Mouse (Mus musculus) gonadal fat pad, adult 2 months (tissue): Measurements from ENCODE around the gene Scly. TPM values are rescaled to one million over a fixed set of nuclear protein-coding genes. Genes with fewer than 3 reads are reported as not detected.

Experiments used
- DNase-seq: peaks from one replicate; pipeline ENCODE4 v3.0.0-alpha.2; 2012; ENCODE audit warnings: low read depth
- polyA plus RNA-seq: library from polyadenylated mRNA; depleted of rRNA; stranded (reverse); fragments of >200 nt; gene quantifications from 2 replicates; pipeline ENCODE4 v1.2.3, GENCODE M21; 2012

Gene Scly
- polyA plus RNA-seq, 1 experiment = 14.9 TPM

DNA sequence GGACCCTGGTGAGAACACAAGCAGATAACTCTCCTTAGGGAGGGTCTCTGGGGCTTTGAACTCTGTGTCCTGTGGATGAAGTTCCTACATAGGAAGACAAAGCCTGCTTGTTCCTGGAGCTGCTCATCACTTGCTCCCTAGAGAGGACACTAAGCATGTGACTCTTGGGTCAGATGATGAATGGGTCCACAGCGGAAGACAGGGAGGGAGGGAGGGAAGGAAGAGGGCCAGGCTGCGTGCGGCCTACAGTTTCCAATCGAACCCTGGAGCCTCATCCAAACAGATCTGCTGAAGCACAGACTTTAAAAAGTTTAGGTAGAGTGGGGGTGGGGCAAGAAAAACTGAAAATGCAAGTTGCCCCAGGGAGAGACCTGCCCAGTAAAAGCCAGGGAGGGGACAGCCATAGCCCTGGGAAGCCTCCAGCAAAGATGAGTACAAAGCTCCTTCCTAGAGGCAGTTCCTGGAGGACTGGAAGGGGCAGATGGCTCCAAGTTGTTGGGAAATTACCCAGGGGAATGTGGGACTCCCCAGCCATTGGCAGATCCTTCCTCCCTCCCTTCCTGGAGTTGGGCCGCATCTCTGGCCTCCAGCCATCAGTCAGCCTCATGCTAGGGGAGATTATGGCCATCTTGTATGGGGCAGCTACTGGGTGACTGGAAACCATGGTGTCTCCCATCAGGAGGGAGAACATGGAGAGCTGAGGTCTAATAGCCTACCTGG, 1.7 kb downstream of the Scly start:
- DNase-seq = no peak

DNA sequence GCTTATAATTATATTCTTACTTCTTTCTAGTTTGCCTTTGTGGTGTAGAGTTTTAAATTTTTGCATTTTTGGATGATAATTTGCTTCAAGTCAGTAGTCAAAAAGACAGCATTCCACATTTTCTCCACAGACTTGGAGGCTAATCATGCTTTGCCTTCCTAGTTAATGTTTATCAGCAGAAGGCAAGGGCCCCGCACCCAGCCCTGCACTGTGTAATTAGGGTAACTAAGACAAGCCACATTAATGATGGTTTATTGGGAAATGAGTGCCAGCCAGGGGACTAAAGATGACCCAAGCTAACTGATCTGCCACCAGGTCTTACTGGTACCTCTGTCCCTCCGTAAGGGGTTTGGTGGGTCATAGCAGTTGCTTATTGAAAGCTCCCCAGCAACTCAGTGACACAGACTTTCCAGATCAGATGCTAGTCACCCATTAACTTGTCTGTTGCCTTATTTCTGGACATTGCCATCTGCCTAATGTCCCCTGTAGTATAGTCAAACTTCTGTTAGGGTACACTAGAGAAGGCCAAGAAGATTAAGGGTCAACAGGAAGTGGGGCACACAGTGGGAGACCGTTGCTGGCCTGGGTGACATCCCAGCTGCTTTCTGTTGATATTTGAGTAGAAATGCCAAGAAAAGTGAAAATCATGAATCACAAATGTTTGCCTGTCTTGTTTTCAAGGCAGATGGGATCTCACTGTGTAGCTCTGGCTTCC, 3.2 kb downstream of the Scly start:
- DNase-seq = no peak

DNA sequence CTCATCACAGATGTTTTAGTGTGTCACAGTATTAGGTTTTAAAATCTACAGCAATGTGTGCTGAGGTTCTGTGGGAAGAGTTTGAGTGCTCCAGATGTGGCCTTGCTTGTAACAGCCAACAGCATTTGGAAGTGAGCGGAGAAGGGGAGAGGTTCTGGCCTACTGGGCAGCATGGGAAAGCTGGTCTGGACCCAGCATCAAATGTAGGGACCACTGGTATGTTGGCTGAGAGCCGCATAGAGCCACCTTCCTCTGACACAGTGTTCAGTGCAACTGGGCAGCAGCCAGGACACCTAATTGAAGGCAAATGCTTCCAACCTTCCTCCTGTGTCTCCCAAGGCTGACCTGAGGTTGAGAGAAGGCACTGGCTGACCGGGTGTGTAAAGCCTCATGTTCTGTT, 3.9 kb downstream of the Scly start:
- DNase-seq = no peak

GRCm38 (mm10) chr1:91304621-91305020, 6.5 kb downstream of the Scly start:
- DNase-seq = no peak

GRCm38 (mm10) chr1:91309366-91310085, 11.4 kb downstream of the Scly start:
- DNase-seq = no peak

DNA sequence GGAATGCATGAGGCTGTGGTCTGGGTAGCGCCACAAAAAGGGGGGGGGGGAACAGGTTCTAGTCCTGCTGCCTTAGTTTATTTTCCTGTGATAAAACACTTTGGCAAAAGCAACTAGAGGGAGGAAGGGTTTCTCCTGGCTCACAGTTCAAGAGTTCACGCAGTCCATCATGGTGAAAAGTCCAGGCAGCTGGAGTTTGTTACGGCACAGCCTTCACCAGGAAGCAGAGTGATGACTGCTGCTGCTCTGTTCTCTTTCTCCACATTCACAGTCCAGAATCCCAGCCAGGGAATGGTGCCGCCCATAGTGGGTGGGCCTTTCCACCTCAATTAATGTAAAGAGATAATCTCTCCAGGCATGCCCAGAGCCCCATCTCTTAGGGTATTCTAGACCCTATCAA, 14.1 kb downstream of the Scly start:
- DNase-seq = no peak

GRCm38 (mm10) chr1:91313251-91313650, 15.1 kb downstream of the Scly start:
- no peak for DNase-seq

DNA sequence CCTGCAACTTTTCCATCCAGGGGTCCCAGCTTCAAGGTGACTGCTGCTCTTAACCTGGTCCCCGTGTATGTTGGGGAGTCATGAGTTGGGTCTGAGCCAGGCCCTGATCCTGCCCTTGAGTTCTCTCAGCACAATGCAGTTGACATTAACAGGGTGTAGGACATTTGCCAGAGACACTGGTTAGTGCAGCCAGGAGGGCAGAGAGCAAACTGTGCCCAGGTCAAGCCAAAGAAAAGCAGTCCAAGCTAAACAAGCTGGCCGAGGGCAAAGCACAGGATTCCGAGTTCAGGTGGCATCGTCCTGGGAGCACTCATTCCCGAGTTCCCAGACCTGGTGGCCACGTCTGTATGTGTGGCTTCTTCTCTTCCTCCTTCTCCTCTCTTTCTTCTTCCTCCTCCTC, 19.5 kb downstream of the Scly start:
- no peak for DNase-seq

DNA sequence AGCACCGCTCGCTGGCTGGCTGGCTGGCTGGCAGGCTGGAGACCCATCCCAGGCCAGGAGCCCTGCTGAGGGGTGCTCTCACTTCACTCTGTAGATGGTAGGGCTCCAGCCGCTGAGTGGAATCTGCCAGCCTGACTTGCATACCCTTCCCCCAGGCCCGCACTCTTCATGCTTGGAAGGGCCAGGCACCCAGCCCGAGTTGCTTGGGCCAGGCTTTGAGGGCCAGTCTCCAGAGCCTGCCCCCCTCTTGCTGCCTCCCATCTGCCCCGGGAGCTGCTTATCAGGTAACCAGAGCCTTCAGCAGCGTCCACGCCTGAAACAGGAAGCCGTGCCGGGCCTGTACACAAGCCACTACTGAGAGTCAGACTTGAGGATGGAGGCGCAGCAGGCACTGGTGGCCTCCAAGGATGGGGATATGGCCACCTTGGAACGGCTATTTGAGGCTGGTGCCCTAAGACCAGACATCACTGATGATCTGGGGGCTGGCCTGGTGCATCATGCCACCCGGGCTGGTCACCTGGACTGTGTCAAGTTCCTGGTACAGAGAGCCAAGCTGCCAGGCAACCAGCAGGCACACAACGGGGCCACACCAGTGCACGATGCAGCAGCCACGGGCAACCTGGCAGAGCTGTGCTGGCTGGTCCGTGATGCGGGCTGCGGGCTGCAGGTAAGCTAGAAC, 23.8 kb downstream of the Scly start, which contains the start of gene Espnl:
TSS of gene Espnl (plus strand) at position 316 of the 679 bp plus-strand sequence.
- DNase-seq = no peak

DNA sequence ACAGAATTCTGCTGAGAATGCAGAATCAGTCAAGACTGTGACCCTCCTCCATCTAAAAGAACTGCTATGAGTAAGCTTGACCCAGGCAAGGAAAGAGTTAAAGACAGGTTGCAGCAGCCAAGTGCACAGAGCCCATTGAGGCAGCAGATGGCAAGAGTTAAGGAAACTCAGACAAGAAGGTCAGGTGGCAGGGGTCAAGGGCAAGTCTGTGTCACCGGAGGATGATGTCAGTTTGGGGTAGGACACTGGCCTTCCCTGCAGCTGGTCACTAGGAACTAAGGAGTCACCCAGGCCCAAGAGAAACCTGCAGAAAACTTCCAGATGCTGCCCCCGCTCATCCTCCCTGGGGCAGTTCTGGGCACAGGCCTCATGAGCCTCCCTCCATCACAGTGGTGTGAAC, 26.5 kb downstream of the Scly start:
- no peak for DNase-seq

DNA sequence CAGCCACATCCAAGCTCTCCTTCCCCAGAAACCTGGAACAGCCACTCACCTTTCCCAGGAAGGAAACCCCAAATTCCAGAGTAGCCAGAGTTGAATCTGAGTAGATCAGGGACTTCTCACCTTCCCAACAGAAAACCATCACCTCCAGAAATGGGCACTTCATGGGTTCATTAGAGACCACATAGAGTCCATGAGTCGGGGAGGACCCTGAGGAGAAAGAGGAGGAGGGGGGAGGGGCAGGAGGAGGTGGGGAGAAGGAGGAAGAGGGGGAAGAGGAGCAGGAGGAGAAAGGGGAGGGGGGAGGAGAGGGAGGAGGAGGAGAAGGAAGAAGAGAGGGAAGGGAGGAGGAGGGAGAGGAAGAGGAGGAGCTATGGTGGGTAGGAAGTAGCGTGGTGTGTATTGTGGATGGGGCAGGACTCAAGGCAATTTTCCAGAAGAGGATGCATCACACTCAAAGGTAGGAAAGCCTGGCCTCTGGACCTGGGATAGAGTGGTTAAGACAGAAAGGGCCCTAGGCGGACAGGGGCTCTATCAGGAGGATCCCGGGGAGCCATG, 27.4 kb downstream of the Scly start:
- no peak for DNase-seq

DNA sequence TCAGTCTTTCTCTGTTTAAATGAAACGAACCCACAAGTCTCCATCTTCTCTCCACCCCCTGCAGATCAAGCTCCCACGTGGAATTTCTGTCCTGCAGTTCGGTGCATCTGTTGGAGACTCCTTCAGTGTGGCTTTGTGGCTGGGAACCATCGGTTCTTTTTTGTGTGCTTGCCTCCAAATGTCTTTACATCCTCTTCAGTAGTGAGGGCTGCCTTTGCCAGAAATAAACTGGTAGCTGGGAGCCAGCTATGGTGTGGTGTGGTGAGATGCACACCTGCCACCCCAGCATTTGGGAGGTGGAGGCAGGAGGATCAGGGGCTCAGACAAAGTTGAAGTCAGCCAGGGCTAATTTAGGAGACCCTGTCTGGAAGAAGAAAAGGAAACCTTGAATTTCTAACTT, 34.0 kb downstream of the Scly start:
- no peak for DNase-seq

- DNase-seq = no peak
Measured at GRCm38 (mm10) chr1:91333582-91333981, 35.4 kb downstream of the Scly start.

- DNase-seq = no peak
Measured at GRCm38 (mm10) chr1:91337355-91337754, 39.2 kb downstream of the Scly start.

DNA sequence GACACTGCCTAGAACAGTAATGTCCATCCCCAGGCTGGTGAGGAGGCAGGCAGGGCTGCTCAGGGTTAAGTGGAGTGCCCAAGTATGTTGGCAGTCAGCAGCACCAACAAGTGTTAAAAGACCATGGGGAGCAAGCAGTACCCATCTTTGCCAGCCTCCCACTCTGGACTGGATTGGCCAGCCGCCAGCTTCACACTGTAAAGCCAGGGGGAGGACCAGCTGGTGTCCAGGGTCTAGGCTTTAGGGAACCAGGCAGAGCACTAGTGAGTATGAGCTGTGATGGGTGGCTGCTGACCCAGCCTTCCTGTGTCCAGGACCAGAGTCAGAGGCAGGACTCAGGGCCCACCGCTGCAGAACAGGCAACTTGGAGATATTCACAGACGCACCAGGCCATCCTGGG, 45.9 kb downstream of the Scly start:
- no peak for DNase-seq

DNA sequence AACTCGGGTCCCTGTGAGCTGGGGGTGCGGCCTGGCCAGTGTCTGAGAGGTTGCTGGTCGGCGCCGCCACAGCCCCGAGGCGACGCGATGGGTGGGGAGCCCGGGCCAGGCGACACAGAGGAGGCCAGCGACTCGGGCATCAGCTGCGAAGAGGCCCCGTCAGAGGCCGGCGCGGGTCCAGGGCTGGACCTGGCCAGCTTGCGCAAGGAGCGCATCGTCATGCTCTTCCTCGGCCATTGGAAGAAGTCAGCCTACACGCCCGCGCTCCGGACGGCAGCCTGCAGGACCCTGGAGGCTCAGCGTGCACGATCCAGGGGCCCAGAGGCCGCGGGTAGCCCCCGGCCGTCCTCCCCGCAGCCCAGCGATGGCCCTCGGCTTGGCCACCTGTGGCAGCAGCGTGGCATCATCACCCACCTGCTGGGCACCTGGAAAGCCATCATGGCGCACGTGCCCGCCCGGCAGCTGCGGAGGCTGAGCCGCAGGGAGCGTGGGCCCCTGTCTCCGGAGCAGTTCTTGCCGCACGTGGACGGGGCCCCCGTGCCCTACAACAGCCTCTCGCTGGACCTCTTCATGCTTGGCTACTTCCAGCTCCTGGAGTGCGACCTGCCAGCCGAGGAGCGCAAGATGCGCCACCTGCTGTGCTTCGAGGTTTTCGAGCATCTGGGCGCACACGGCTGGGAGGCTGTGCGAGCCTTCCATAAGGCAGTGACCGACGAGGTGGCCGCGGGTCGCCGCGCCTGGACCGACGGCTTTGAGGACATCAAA, 47.0 kb downstream of the Scly start:
- no peak for DNase-seq

DNA sequence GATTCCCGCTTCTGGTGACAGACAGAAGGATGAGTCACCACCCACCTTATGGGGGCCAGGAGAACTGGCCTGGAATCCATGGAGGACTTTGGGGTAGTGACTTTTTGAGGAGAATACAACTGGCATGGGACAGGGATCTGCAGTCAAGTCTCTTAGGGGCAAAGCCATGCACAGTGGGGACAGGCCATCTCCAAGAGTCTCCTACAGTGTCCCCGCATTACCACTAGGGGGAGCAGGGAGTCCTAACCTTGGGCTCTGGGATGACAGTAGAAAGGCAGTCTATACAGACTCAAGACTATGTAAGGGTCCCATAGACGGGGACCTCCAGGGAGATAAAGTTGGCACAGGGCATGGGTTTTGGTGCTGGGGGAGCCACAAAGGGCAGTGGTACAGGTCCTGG, 48.8 kb downstream of the Scly start:
- DNase-seq = no peak

DNA sequence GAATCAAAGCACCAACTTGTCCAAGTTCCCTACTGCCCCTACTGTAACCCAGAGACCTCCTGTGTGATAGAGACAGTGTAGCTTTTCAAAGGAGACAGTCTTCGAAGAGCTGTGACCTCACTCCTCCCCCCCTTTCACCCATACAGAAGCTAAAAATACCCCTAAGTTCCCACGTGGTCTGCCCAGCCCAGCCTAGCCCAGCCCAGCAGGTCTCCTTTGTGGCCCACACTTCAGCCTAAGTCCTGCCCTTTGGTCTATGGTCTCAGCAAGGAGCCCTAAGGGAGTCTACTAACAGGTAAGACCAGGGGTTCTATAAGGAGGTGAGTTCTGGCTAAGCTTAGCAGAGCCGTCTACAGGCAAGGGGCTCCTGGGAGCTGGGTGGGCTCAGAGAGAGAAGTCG, 52.7 kb downstream of the Scly start, which contains the start of gene Klhl30:
TSS of gene Klhl30 (plus strand) at position 176 of the 400 bp plus-strand sequence.
- DNase-seq = no peak

- no peak for DNase-seq
Measured at GRCm38 (mm10) chr1:91351249-91351648, 53.1 kb downstream of the Scly start.

GRCm38 (mm10) chr1:91352277-91352676, 54.1 kb downstream of the Scly start:
- DNase-seq = no peak

DNA sequence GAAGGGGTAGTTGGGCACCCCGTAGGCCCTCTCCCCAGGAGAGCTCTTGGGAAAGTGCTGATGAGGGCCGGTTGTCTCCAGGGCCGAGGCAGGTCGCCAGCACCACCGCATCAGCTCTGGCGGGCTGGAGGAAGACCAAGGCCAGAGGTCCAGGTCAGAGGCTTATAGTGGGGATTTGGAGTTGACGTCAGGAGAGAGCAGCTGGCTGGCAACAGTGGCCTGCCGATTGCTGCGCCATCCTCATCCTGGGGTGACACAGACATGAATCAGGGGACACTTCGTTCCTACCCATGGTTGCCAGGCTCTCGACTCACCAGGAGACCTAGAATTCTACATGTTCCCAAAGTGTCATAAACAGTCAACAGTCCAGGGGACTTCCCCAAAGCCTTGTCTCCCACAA, 58.0 kb downstream of the Scly start:
- no peak for DNase-seq
